Mouse (Mus musculus): ENCODE measurements at regions not wholly inside any gene's neighbourhood (a gene's known extent, or its start where the extent isn't known, plus 50 kb on each side); places are given as distances from the start of the nearest gene placed in this dataset.

DNA sequence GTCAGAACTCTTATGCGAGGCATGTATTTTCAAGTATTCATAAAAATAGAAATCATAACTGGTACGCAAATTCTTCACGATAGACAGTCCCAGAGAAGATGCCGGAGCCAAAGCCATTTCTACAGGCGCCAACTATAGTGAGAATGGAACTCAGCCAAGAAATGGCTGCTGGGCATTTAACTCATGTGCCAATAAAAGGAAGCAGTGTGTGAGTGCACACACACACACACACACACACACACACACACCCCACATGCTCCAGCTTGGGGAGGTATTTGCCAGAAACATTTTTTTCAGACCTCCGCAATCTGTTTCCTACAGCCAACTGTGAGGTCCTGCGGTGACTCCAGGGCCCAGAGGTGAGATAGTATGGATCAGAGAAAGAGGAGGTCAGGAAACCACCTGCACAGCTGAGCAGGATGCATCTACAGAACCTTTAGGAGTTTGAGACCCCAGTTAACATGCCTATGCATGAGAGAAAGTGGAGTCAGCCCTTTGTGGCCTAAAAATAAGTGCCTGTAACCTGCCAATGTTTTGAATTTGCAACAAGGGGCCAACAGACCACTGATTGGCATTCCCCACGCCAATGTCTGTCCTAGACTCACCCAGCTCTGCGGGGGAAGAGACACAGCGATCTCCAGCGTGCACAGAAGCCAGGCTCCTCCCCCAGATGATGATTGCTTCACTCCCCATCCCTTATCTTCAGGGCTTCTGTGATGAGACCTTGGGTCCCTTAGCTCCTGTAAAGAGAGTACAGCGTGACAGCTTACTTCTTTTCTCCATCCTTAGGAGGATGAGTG is 262.1 kb upstream of the Sp8 start:
- Histone ChIP-seq H3K4me3 (no peak overlapping the region), H3K36me3 (no peaks in the 10 kb centered on the region), H3K9me3 (no peaks in the 10 kb centered on the region), H3K27me3 (no peaks in the 10 kb centered on the region), H3K4me1 (peaks cover 19% of the 10 kb centered on the region), H3K27ac (replicated peaks) (peak overlapping the region; percentile 31; the same call in 1 of the 2 replicates), H3K4me2 (replicated peaks) (no peak overlapping the region; the same call in 1 of the 2 replicates), H3K9ac (replicated peaks) (no peak overlapping the region)
- WGBS: 52% methylated on average over 12 of the region's 12 CpGs
- ATAC-seq (replicated peaks): peak; percentile 85

- 74% methylated on average over 2 of the region's 2 CpGs for WGBS
- Histone ChIP-seq H3K9me3 (no peaks in the 10 kb centered on the region), H3K4me2 (replicated peaks) (no peak overlapping the region), H3K4me1 (peaks cover 6% of the 10 kb centered on the region), H3K36me3 (no peaks in the 10 kb centered on the region), H3K27me3 (no peaks in the 10 kb centered on the region), H3K9ac (replicated peaks) (no peak overlapping the region), H3K27ac (replicated peaks) (no peak overlapping the region), H3K4me3 (no peak overlapping the region)
- no peak; the same call in 1 of the 2 replicates for ATAC-seq (replicated peaks)
These were observed 268.6 kb upstream of the Sp4 start for GRCm38 (mm10) chr12:118569811-118570210.

DNA sequence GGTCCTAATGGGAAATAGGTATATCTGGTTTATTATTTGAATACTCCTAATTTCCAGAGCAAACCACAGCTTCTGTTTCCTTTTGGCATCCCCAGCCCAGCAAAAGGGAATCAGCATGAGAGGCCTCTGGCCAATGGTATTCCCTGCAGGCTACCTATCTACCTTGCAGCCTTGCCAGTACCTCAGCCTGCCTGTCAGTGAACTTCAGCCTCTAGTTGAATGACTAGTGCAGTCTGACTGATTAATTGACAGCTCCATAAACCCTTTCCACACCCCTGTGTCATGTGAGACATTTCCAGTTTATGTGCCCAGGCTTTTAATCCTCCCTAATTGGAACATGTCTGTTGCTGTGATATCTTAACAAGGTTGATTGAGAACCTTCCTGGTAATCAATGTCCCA is 265.4 kb upstream of the Sp4 start:
- no peak for ATAC-seq (replicated peaks)
- Histone ChIP-seq H3K4me2 (replicated peaks) (no peak overlapping the region), H3K36me3 (no peaks in the 10 kb centered on the region), H3K9me3 (no peaks in the 10 kb centered on the region), H3K4me3 (no peak overlapping the region), H3K4me1 (peaks cover 20% of the 10 kb centered on the region), H3K9ac (replicated peaks) (no peak overlapping the region), H3K27ac (replicated peaks) (no peak overlapping the region), H3K27me3 (no peaks in the 10 kb centered on the region)

- WGBS: 14% methylated on average over 9 of the region's 9 CpGs
- Histone ChIP-seq H3K27ac (replicated peaks) (peak overlapping the region; percentile 65), H3K4me1 (peaks cover 20% of the 10 kb centered on the region), H3K27me3 (no peaks in the 10 kb centered on the region), H3K9me3 (no peaks in the 10 kb centered on the region), H3K9ac (replicated peaks) (no peak overlapping the region), H3K4me3 (no peak overlapping the region), H3K4me2 (replicated peaks) (no peak overlapping the region), H3K36me3 (no peaks in the 10 kb centered on the region)
- peak; percentile 87 for ATAC-seq (replicated peaks)
These were observed 263.3 kb upstream of the Sp4 start for GRCm38 (mm10) chr12:118564394-118565112.

- Histone ChIP-seq H3K9ac (replicated peaks) (no peak overlapping the region), H3K4me3 (no peak overlapping the region), H3K27ac (replicated peaks) (peak overlapping the region; percentile 23; the same call in 1 of the 2 replicates), H3K4me1 (peaks cover 20% of the 10 kb centered on the region), H3K27me3 (no peaks in the 10 kb centered on the region), H3K9me3 (no peaks in the 10 kb centered on the region), H3K4me2 (replicated peaks) (no peak overlapping the region), H3K36me3 (no peaks in the 10 kb centered on the region)
- no peak for ATAC-seq (replicated peaks)
- 44% methylated on average over 2 of the region's 2 CpGs for WGBS
These were observed 261.0 kb upstream of the Sp4 start for GRCm38 (mm10) chr12:118562226-118562625.

DNA sequence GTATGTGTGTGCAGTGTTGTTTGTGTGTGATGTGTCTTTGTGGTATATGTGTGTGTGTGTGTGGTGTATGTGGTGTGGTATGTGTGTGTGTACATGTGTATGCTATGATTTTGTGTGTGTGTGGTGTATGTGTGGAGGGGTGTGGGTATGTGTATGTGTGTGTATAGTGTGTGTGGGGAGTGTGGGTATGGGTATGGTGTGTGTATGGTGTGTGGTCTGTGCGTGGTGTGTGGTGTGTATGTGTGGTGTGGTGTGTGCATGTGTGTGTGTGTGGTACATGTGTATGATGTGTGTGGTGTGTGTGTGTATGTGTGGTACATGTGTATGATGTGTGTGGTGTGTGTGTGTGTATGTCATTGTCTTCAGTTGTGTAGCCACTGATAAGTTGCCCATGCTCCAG is 247.8 kb upstream of the Sp4 start:
- 80% methylated on average over 1 of the region's 1 CpGs for WGBS
- Histone ChIP-seq H3K9ac (replicated peaks) (no peak overlapping the region), H3K27me3 (no peaks in the 10 kb centered on the region), H3K4me1 (no peaks in the 10 kb centered on the region), H3K4me2 (replicated peaks) (no peak overlapping the region), H3K4me3 (no peak overlapping the region), H3K36me3 (no peaks in the 10 kb centered on the region), H3K27ac (replicated peaks) (no peak overlapping the region), H3K9me3 (no peaks in the 10 kb centered on the region)
- no peak for ATAC-seq (replicated peaks)

DNA sequence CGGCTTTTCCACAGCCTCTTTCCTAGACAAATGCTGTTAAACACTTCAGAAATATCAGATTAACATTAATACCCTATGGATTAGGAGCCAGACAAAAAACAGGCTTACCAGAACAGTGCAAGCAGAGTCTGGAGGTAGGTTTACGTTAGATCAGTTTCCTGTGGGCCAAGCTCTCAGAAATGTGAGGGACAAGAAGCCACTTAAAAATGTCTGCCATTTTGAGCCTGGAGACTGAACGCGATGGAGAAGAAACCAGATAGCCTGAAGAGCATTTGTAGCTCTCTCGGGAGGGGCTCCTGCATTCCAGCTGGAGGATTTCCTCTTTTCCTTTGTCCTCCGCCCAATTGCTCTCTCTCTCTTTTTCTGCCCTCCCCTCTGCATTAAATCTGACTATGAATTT is 239.1 kb upstream of the Sp4 start:
- H3K9me3 ChIP-seq: no peaks in the 10 kb centered on the region
- 43% methylated on average over 6 of the region's 6 CpGs for WGBS
- H3K9ac ChIP-seq (replicated peaks): no peak overlapping the region
- H3K36me3 ChIP-seq: no peaks in the 10 kb centered on the region
- no peak overlapping the region for H3K4me2 ChIP-seq (replicated peaks)
- no peak for ATAC-seq (replicated peaks)
- no peak overlapping the region for H3K4me3 ChIP-seq
- no peak overlapping the region for H3K27ac ChIP-seq (replicated peaks)
- no peaks in the 10 kb centered on the region for H3K27me3 ChIP-seq
- H3K4me1 ChIP-seq: no peaks in the 10 kb centered on the region

- 2% methylated on average over 10 of the region's 10 CpGs for WGBS
These were observed 229.3 kb upstream of the Sp4 start for GRCm38 (mm10) chr12:118530514-118530913.

DNA sequence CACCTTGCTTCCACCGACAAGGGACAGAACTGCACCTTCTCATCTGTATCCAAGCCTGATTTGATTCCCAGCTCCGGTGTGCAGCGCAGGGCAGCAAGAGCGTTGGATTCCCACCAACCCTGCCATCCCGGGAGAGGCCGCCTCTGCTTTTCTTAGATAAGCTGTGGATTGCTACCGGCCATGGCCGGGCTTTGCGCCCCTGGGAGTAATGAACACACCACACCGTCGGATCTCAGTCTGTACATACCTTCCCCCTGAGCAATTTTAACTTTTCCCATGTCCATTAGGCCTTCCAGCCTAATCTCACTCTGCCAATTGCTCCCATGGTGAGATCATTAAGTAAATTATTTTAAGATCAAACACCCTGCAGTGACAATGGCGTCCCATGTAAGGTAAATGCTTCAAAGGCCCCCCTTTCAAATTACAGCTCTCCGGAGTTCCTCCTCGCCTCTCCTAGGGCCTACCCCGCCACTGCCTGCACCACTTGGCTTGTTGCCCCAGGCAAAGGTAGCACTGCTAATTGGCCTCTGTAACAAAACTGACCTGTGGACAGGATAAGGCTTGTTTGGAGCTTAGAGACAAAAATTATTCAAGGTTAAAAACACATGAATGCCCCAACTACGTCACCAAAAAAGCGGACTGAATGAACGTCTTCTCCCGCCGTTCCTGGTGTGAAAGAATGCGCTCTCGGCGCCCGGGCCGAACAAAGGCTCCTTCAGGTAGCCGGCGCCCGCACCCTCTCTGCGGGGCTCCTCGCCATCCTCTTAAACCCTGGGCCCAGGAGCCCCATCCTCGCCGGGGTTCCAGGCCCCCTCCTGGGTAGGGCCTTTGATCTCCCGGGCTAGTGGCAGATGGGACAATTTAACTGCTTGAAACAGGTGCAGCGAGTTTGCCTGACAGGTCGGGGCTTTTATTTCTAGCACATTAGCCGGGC is 228.5 kb upstream of the Sp4 start:
- peak; percentile 58; the same call in 1 of the 2 replicates for ATAC-seq (replicated peaks)
- no peaks in the 10 kb centered on the region for H3K9me3 ChIP-seq
- H3K4me3 ChIP-seq: peak overlapping the region; percentile 35
- no peaks in the 10 kb centered on the region for H3K36me3 ChIP-seq
- H3K4me2 ChIP-seq (replicated peaks): peak overlapping the region; percentile 57
- peaks cover 23% of the 10 kb centered on the region for H3K27me3 ChIP-seq
- 4% methylated on average over 36 of the region's 36 CpGs for WGBS
- peak overlapping the region; percentile 35; the same call in 1 of the 2 replicates for H3K9ac ChIP-seq (replicated peaks)
- H3K27ac ChIP-seq (replicated peaks): no peak overlapping the region
- peaks cover 15% of the 10 kb centered on the region for H3K4me1 ChIP-seq

More at GRCm38 (mm10) chr12:118530514-118530913, 229.3 kb upstream of the Sp4 start:
- peaks cover 15% of the 10 kb centered on the region for H3K4me1 ChIP-seq
- H3K36me3 ChIP-seq: no peaks in the 10 kb centered on the region
- H3K4me2 ChIP-seq (replicated peaks): peak overlapping the region; percentile 57
- no peak overlapping the region for H3K27ac ChIP-seq (replicated peaks)
- no peak overlapping the region for H3K9ac ChIP-seq (replicated peaks)
- H3K4me3 ChIP-seq: peak overlapping the region; percentile 35
- H3K27me3 ChIP-seq: peaks cover 23% of the 10 kb centered on the region
- H3K9me3 ChIP-seq: no peaks in the 10 kb centered on the region
- no peak for ATAC-seq (replicated peaks)

DNA sequence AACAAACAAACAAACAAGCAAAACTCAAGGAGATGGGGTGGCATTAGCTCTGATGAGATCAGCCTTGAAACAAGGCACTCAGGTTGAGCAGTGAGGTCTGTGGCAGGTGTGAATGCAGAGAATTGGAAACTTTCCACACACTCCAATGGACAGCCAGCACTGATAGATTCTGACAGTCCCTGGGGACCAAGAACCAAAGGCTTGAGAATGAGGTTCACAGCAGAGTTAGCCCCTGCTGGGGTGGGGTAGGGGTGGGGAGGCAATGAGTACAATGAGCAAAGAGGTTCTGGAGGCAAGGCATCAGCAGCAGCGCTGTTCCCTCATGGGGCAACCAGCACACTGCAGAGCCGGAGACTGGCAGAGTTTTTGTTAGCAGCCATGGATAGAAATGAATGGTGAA is 220.5 kb upstream of the Sp4 start:
- peak; percentile 19; the same call in 1 of the 2 replicates for ATAC-seq (replicated peaks)
- Histone ChIP-seq H3K4me2 (replicated peaks) (no peak overlapping the region), H3K36me3 (no peaks in the 10 kb centered on the region), H3K27me3 (no peaks in the 10 kb centered on the region), H3K9ac (replicated peaks) (no peak overlapping the region), H3K4me3 (no peak overlapping the region), H3K4me1 (peaks cover 6% of the 10 kb centered on the region), H3K9me3 (no peaks in the 10 kb centered on the region), H3K27ac (replicated peaks) (no peak overlapping the region)
- WGBS: 25% methylated on average over 2 of the region's 2 CpGs

DNA sequence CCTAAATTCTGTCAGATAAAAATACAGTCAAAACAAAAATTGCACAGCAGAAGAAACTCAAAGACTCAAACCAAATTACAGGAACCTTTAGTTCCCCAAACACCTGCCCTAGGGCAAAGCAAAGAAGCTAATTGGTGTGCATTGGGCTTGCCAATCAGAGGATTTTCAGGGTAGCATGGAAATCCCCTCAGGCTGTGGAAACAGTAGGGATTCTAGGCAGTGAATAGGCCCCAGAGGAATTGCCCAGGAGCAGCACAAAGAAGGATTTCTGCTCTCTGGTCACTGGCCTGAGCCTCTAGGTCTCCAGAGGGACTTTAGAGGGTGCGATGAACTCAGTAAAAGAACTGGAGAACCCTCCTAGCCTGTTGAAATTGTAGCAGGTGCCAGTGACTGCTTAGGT is 220.1 kb upstream of the Sp4 start:
- Histone ChIP-seq H3K27me3 (no peaks in the 10 kb centered on the region), H3K4me1 (peaks cover 6% of the 10 kb centered on the region), H3K27ac (replicated peaks) (no peak overlapping the region), H3K9me3 (no peaks in the 10 kb centered on the region), H3K9ac (replicated peaks) (no peak overlapping the region), H3K36me3 (no peaks in the 10 kb centered on the region), H3K4me2 (replicated peaks) (no peak overlapping the region), H3K4me3 (no peak overlapping the region)
- 6% methylated on average over 1 of the region's 1 CpGs for WGBS
- no peak for ATAC-seq (replicated peaks)

Measured in forebrain, embryonic 15.5 days (tissue).